Mouse (Mus musculus) urinary bladder, postnatal 36 days (tissue): ENCODE results near the gene Atf6.

Source experiments
- DNase-seq, 2 experiments: peaks; one replicate each; pipeline ENCODE4 v3.0.0; 2022; ENCODE audit warnings: low spot score in 2 of 2, mixed read lengths in 1 of 2

Atf6 gene

GRCm38 (mm10) chr1:170882915-170883485 is 15.4 kb upstream of the Atf6 start:
- no peak for DNase-seq

- DNase-seq = no peak
Observed at GRCm38 (mm10) chr1:170876906-170877305, 9.3 kb upstream of the Atf6 start.

- no peak for DNase-seq
Observed at GRCm38 (mm10) chr1:170875676-170876075, 8.1 kb upstream of the Atf6 start.

- DNase-seq = no peak
Observed at GRCm38 (mm10) chr1:170871961-170872360, 4.4 kb upstream of the Atf6 start.

- DNase-seq = no peak
Observed at GRCm38 (mm10) chr1:170871402-170871801, 3.8 kb upstream of the Atf6 start.

GRCm38 (mm10) chr1:170868905-170869283 is 1.3 kb upstream of the Atf6 start:
- no peak for DNase-seq

- DNase-seq = peak; percentile 58 to 67
Observed at GRCm38 (mm10) chr1:170868107-170868904, 735 bp upstream of the Atf6 start.

- DNase-seq = no peak
Observed at GRCm38 (mm10) chr1:170866992-170867690, 430 bp downstream of the Atf6 start.

- no peak for DNase-seq
Observed at GRCm38 (mm10) chr1:170865406-170865805, 2.2 kb downstream of the Atf6 start.

- DNase-seq = no peak
Observed at GRCm38 (mm10) chr1:170864754-170865153, 2.8 kb downstream of the Atf6 start.

GRCm38 (mm10) chr1:170864234-170864633 is 3.3 kb downstream of the Atf6 start:
- no peak for DNase-seq

GRCm38 (mm10) chr1:170863033-170863432 is 4.5 kb downstream of the Atf6 start:
- DNase-seq = no peak

- DNase-seq = no peak
Observed at GRCm38 (mm10) chr1:170862435-170862717, 5.2 kb downstream of the Atf6 start.

GRCm38 (mm10) chr1:170861671-170862434 is 5.7 kb downstream of the Atf6 start:
- DNase-seq = no peak

GRCm38 (mm10) chr1:170858872-170859271 is 8.7 kb downstream of the Atf6 start:
- DNase-seq = no peak

- no peak for DNase-seq
Observed at GRCm38 (mm10) chr1:170857369-170857768, 10.2 kb downstream of the Atf6 start.

- DNase-seq = no peak
Observed at GRCm38 (mm10) chr1:170855056-170855760, 12.4 kb downstream of the Atf6 start.

GRCm38 (mm10) chr1:170853604-170854003 is 14.0 kb downstream of the Atf6 start:
- DNase-seq = no peak

- no peak for DNase-seq
Observed at GRCm38 (mm10) chr1:170850637-170851624, 16.6 kb downstream of the Atf6 start.

- DNase-seq = no peak
Observed at GRCm38 (mm10) chr1:170850007-170850406, 17.6 kb downstream of the Atf6 start.
